Mouse (Mus musculus): ENCODE measurements around the gene Sept9.

DNA sequence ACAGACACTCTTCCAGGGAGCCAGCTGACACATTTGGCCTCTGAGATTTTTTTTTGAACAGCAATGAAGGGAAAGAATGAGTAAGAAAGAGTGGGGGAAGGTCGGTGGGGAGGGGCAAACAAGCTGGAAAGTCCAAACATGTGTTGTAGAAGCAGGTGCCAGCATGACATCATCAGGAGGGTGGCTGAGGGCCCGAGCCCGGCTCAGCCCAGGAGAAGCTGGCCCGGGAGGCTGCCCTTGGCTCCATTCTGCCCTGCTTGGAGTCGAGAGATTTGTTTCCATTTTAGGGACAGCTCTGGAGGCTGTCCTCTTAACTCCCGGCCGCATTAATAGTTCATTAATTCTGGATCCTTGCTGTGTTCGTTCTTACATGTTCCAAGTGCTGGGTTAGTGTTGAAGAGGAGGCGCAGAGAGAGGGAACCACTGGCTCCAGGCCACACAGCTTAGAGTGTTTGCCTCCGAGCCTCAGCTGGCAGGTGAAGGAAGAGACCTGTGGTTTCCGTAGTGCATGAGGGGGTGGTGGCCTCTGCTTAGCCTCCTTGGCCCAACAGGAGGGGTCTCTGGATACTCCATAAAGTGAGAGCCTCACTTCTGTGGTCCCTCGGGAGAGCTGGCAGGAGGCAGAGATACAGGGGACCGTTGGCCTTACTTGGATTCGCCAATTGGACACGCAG, 111.8 kb downstream of the Sept9 start:
- TF ChIP-seq CTCF (IDR thresholded peaks at IDR 0.05; ENCODE audit: borderline replicate concordance, insufficient read depth, low read depth, low read length) (no peak), POLR2A (IDR thresholded peaks at IDR 0.05; ENCODE audit: borderline replicate concordance, insufficient read depth, low read length) (no peak)

Measured in cerebellum, adult 2 months (tissue).